Mouse (Mus musculus): ENCODE data around the gene Obscn. TPM values are rescaled to one million over a fixed set of nuclear protein-coding genes. Genes with fewer than 3 reads are reported as not detected.

Obscn gene
- polyA plus RNA-seq, 1 experiment from 2014 or later = 39.2 TPM

- peaks cover 60% of the 10 kb centered on the region for H3K36me3 ChIP-seq
- ATAC-seq (ENCODE audit: insufficient number of reproducible peaks, low FRiP score) = no peak
- H3K27me3 ChIP-seq (replicated peaks) = no peaks in the 10 kb centered on the region
- H3K4me2 ChIP-seq = no peak overlapping the region
- 26% methylated on average over 2 of the region's 2 CpGs for WGBS
- H3K27ac ChIP-seq (ENCODE audit: poor library complexity, severe bottlenecking) = no peak overlapping the region
- H3K9ac ChIP-seq = no peak overlapping the region
- no peak overlapping the region for H3K4me3 ChIP-seq
- peaks cover 4% of the 10 kb centered on the region; the same call in 1 of the 2 replicates for H3K9me3 ChIP-seq (replicated peaks)
- no peaks in the 10 kb centered on the region for H3K4me1 ChIP-seq (replicated peaks)
These were observed 37.9 kb downstream of the Obscn start for GRCm38 (mm10) chr11:59098339-59098738.

- Histone ChIP-seq H3K9me3 (replicated peaks) (peaks cover 4% of the 10 kb centered on the region; the same call in 1 of the 2 replicates), H3K27ac (ENCODE audit: poor library complexity, severe bottlenecking) (no peak overlapping the region), H3K36me3 (peaks cover 56% of the 10 kb centered on the region), H3K4me1 (replicated peaks) (no peaks in the 10 kb centered on the region), H3K27me3 (replicated peaks) (no peaks in the 10 kb centered on the region), H3K4me2 (no peak overlapping the region), H3K9ac (no peak overlapping the region), H3K4me3 (no peak overlapping the region)
- ATAC-seq (ENCODE audit: insufficient number of reproducible peaks, low FRiP score) = no peak
- 73% methylated on average over 5 of the region's 5 CpGs for WGBS
These were observed 38.4 kb downstream of the Obscn start for GRCm38 (mm10) chr11:59097770-59098169.

GRCm38 (mm10) chr11:59094213-59094612 lies 42.0 kb downstream of the Obscn start:
- no peak overlapping the region for H3K9ac ChIP-seq
- 0 out of 2 replicates have a peak, but pooled peaks cover 4% of the 10 kb centered on the region for H3K9me3 ChIP-seq (replicated peaks)
- no peak overlapping the region for H3K4me3 ChIP-seq
- no peak for ATAC-seq (ENCODE audit: insufficient number of reproducible peaks, low FRiP score)
- WGBS = 67% methylated on average over 4 of the region's 4 CpGs
- H3K4me2 ChIP-seq = no peak overlapping the region
- H3K4me1 ChIP-seq (replicated peaks) = no peaks in the 10 kb centered on the region
- H3K27ac ChIP-seq (ENCODE audit: poor library complexity, severe bottlenecking) = no peak overlapping the region
- H3K36me3 ChIP-seq = peaks cover 54% of the 10 kb centered on the region
- H3K27me3 ChIP-seq (replicated peaks) = no peaks in the 10 kb centered on the region

GRCm38 (mm10) chr11:59087581-59087980 lies 48.6 kb downstream of the Obscn start:
- no peaks in the 10 kb centered on the region for H3K4me1 ChIP-seq (replicated peaks)
- no peak for ATAC-seq (ENCODE audit: insufficient number of reproducible peaks, low FRiP score)
- peaks cover 72% of the 10 kb centered on the region for H3K36me3 ChIP-seq

GRCm38 (mm10) chr11:59085200-59085599 lies 51.0 kb downstream of the Obscn start:
- H3K4me1 ChIP-seq (replicated peaks) = no peaks in the 10 kb centered on the region

More at GRCm38 (mm10) chr11:59087581-59087980, 48.6 kb downstream of the Obscn start:
- no peaks in the 10 kb centered on the region for H3K27me3 ChIP-seq (replicated peaks)
- 83% methylated on average over 10 of the region's 10 CpGs for WGBS
- H3K9me3 ChIP-seq (replicated peaks) = no peaks in the 10 kb centered on the region
- H3K9ac ChIP-seq = no peak overlapping the region
- H3K27ac ChIP-seq (ENCODE audit: poor library complexity, severe bottlenecking) = no peak overlapping the region
- no peak overlapping the region for H3K4me3 ChIP-seq
- H3K4me2 ChIP-seq = no peak overlapping the region

GRCm38 (mm10) chr11:59083125-59083524 lies 53.1 kb downstream of the Obscn start:
- H3K9ac ChIP-seq = no peak overlapping the region
- 40% methylated on average over 3 of the region's 3 CpGs for WGBS
- H3K27me3 ChIP-seq (replicated peaks) = no peaks in the 10 kb centered on the region
- no peak overlapping the region for H3K27ac ChIP-seq (ENCODE audit: poor library complexity, severe bottlenecking)
- no peaks in the 10 kb centered on the region for H3K4me1 ChIP-seq (replicated peaks)
- no peaks in the 10 kb centered on the region for H3K9me3 ChIP-seq (replicated peaks)
- no peak overlapping the region for H3K4me3 ChIP-seq
- H3K36me3 ChIP-seq = peaks cover 87% of the 10 kb centered on the region
- no peak for ATAC-seq (ENCODE audit: insufficient number of reproducible peaks, low FRiP score)
- no peak overlapping the region for H3K4me2 ChIP-seq

More at GRCm38 (mm10) chr11:59085200-59085599, 51.0 kb downstream of the Obscn start:
- Histone ChIP-seq H3K36me3 (peaks cover 80% of the 10 kb centered on the region), H3K4me3 (no peak overlapping the region), H3K27me3 (replicated peaks) (no peaks in the 10 kb centered on the region), H3K9me3 (replicated peaks) (no peaks in the 10 kb centered on the region), H3K4me2 (no peak overlapping the region), H3K9ac (no peak overlapping the region), H3K27ac (ENCODE audit: poor library complexity, severe bottlenecking) (no peak overlapping the region)
- 86% methylated on average over 6 of the region's 6 CpGs for WGBS
- ATAC-seq (ENCODE audit: insufficient number of reproducible peaks, low FRiP score) = no peak

- H3K4me3 ChIP-seq = no peak overlapping the region
- 88% methylated on average over 11 of the region's 11 CpGs for WGBS
- no peak for ATAC-seq (ENCODE audit: insufficient number of reproducible peaks, low FRiP score)
- H3K9me3 ChIP-seq (replicated peaks) = no peaks in the 10 kb centered on the region
- peaks cover 98% of the 10 kb centered on the region for H3K36me3 ChIP-seq
- H3K4me1 ChIP-seq (replicated peaks) = no peaks in the 10 kb centered on the region
- H3K27me3 ChIP-seq (replicated peaks) = no peaks in the 10 kb centered on the region
- no peak overlapping the region for H3K4me2 ChIP-seq
- H3K27ac ChIP-seq (ENCODE audit: poor library complexity, severe bottlenecking) = no peak overlapping the region
- no peak overlapping the region for H3K9ac ChIP-seq
These were observed 57.9 kb downstream of the Obscn start for GRCm38 (mm10) chr11:59078311-59078710.

GRCm38 (mm10) chr11:59070321-59070720 lies 65.9 kb downstream of the Obscn start:
- Histone ChIP-seq H3K9me3 (replicated peaks) (no peaks in the 10 kb centered on the region), H3K4me1 (replicated peaks) (peaks cover 5% of the 10 kb centered on the region; the same call in 1 of the 2 replicates), H3K27me3 (replicated peaks) (no peaks in the 10 kb centered on the region), H3K4me2 (no peak overlapping the region), H3K27ac (ENCODE audit: poor library complexity, severe bottlenecking) (no peak overlapping the region), H3K4me3 (no peak overlapping the region), H3K9ac (no peak overlapping the region), H3K36me3 (peaks cover 83% of the 10 kb centered on the region)
- ATAC-seq (ENCODE audit: insufficient number of reproducible peaks, low FRiP score) = no peak
- 69% methylated on average over 2 of the region's 2 CpGs for WGBS

- no peak overlapping the region for H3K9ac ChIP-seq
- no peak for ATAC-seq (ENCODE audit: insufficient number of reproducible peaks, low FRiP score)
- peaks cover 83% of the 10 kb centered on the region for H3K36me3 ChIP-seq
- peaks cover 5% of the 10 kb centered on the region; the same call in 1 of the 2 replicates for H3K4me1 ChIP-seq (replicated peaks)
- WGBS = 79% methylated on average over 8 of the region's 8 CpGs
- H3K4me2 ChIP-seq = no peak overlapping the region
- no peak overlapping the region for H3K4me3 ChIP-seq
- no peak overlapping the region for H3K27ac ChIP-seq (ENCODE audit: poor library complexity, severe bottlenecking)
- no peaks in the 10 kb centered on the region for H3K9me3 ChIP-seq (replicated peaks)
- H3K27me3 ChIP-seq (replicated peaks) = no peaks in the 10 kb centered on the region
These were observed 67.3 kb downstream of the Obscn start for GRCm38 (mm10) chr11:59068922-59069321.

GRCm38 (mm10) chr11:59068433-59068832 lies 67.8 kb downstream of the Obscn start:
- H3K9ac ChIP-seq = no peak overlapping the region
- H3K4me2 ChIP-seq = no peak overlapping the region
- no peak overlapping the region for H3K4me3 ChIP-seq
- no peaks in the 10 kb centered on the region for H3K27me3 ChIP-seq (replicated peaks)
- H3K27ac ChIP-seq (ENCODE audit: poor library complexity, severe bottlenecking) = no peak overlapping the region
- 62% methylated on average over 1 of the region's 1 CpGs for WGBS
- ATAC-seq (ENCODE audit: insufficient number of reproducible peaks, low FRiP score) = no peak
- no peaks in the 10 kb centered on the region for H3K9me3 ChIP-seq (replicated peaks)
- H3K36me3 ChIP-seq = peaks cover 83% of the 10 kb centered on the region
- H3K4me1 ChIP-seq (replicated peaks) = peaks cover 5% of the 10 kb centered on the region; the same call in 1 of the 2 replicates

- Histone ChIP-seq H3K27ac (ENCODE audit: poor library complexity, severe bottlenecking) (no peak overlapping the region), H3K4me1 (replicated peaks) (peaks cover 5% of the 10 kb centered on the region; the same call in 1 of the 2 replicates), H3K9me3 (replicated peaks) (no peaks in the 10 kb centered on the region), H3K4me3 (no peak overlapping the region), H3K36me3 (peaks cover 83% of the 10 kb centered on the region), H3K27me3 (replicated peaks) (no peaks in the 10 kb centered on the region), H3K4me2 (no peak overlapping the region), H3K9ac (no peak overlapping the region)
- 85% methylated on average over 9 of the region's 9 CpGs for WGBS
- ATAC-seq (ENCODE audit: insufficient number of reproducible peaks, low FRiP score) = no peak
These were observed 68.3 kb downstream of the Obscn start for GRCm38 (mm10) chr11:59067921-59068320.

- no peaks in the 10 kb centered on the region for H3K27me3 ChIP-seq (replicated peaks)
- 63% methylated on average over 3 of the region's 3 CpGs for WGBS
- ATAC-seq (ENCODE audit: insufficient number of reproducible peaks, low FRiP score) = no peak
- no peaks in the 10 kb centered on the region for H3K9me3 ChIP-seq (replicated peaks)
- H3K4me3 ChIP-seq = no peak overlapping the region
- no peak overlapping the region for H3K9ac ChIP-seq
- no peak overlapping the region for H3K4me2 ChIP-seq
- H3K27ac ChIP-seq (ENCODE audit: poor library complexity, severe bottlenecking) = no peak overlapping the region
- no peaks in the 10 kb centered on the region for H3K4me1 ChIP-seq (replicated peaks)
- peaks cover 55% of the 10 kb centered on the region for H3K36me3 ChIP-seq
These were observed 78.2 kb downstream of the Obscn start for GRCm38 (mm10) chr11:59058025-59058424.

Measured in heart, embryonic 12.5 days (tissue).